Mouse (Mus musculus) midbrain, postnatal 0 days (tissue): Measurements from ENCODE around the gene Fam213b. TPM values are rescaled to one million over a fixed set of nuclear protein-coding genes. Genes with fewer than 3 reads are reported as not detected.

ENCODE experiments used
- ATAC-seq: fragments of 200-750 bp; cut with Nextera tagmentation; 2 replicates; pipeline ENCODE4 v1.8.0; 2017; ENCODE audit warnings: moderate number of reproducible peaks, mild to moderate bottlenecking, moderate TSS enrichment, moderate library complexity; ENCODE audit not compliant: low FRiP score
- DNase-seq: peaks from one replicate; pipeline ENCODE4 v3.0.0-alpha.2; 2015; ENCODE audit warnings: low spot score
- H3K27ac ChIP-seq: fragments of 300-500 bp; sonication (generic); 2 replicates; pipeline ENCODE4 v1.5.1; 2014; ENCODE audit warnings: low read depth, mild to moderate bottlenecking, low read length, mixed read lengths
- H3K27me3 ChIP-seq: fragments of 300-500 bp; sonication (generic); 2 replicates; pipeline ENCODE4 v1.6.1; 2014; ENCODE audit warnings: low read length, control low read depth, mixed read lengths; ENCODE audit not compliant: insufficient read depth
- H3K36me3 ChIP-seq: fragments of 300-500 bp; sonication (generic); 2 replicates; pipeline ENCODE4 v1.6.1; 2014; ENCODE audit warnings: low read length, control low read depth, mixed read lengths; ENCODE audit not compliant: insufficient read depth
- H3K4me1 ChIP-seq: fragments of 300-500 bp; sonication (generic); 2 replicates; pipeline ENCODE4 v1.6.1; 2014; ENCODE audit warnings: mild to moderate bottlenecking, control low read depth, antibody characterized with exemption, low read length, mixed read lengths; ENCODE audit not compliant: insufficient read depth
- H3K4me2 ChIP-seq: fragments of 300-500 bp; sonication (generic); 2 replicates; pipeline ENCODE4 v1.6.1; 2014; ENCODE audit warnings: low read depth, mild to moderate bottlenecking, low read length, mixed read lengths; ENCODE audit not compliant: poor library complexity, severe bottlenecking
- H3K4me3 ChIP-seq: fragments of 300-500 bp; sonication (generic); 2 replicates; pipeline ENCODE4 v1.5.1; 2014; ENCODE audit warnings: low read depth, mild to moderate bottlenecking, low read length, moderate library complexity
- H3K9ac ChIP-seq: fragments of 300-500 bp; sonication (generic); replicated peaks from 2 replicates; pipeline ENCODE4 v1.6.1; 2014; ENCODE audit warnings: mild to moderate bottlenecking, low read length, moderate library complexity, mixed read lengths; ENCODE audit not compliant: poor library complexity, severe bottlenecking
- H3K9me3 ChIP-seq: fragments of 300-500 bp; sonication (generic); 2 replicates; pipeline ENCODE4 v1.6.1; 2016; ENCODE audit warnings: low read length, control low read depth
- CTCF ChIP-seq: IDR thresholded peaks from 2 replicates; pipeline ENCODE4 v1.5.1; 2016; ENCODE audit warnings: antibody characterized with exemption, mild to moderate bottlenecking
- WGBS: fragments of 180-500 bp; shearing (Covaris S2); extraction: QIAGEN DNeasy Blood & Tissue Kit; methylation state at CpG from one replicate; pipeline ENCODE4 v1.1.7; 2014; 5-methylcytosine and 5-hydroxymethylcytosine counted together
- polyA plus RNA-seq: library from polyadenylated mRNA; unstranded; fragments of >200 nt; fragmentation: Nextera tagmentation; extraction: Ambion mirVana; gene quantifications from 2 replicates; pipeline ENCODE4 v1.2.1, GENCODE M21; 2015
- total RNA-seq: library from RNA; depleted of rRNA; stranded (reverse); fragments of >200 nt; gene quantifications from 2 replicates; pipeline ENCODE4 v1.2.3, GENCODE M21; 2014

Gene Fam213b
- total and polyA plus RNA-seq, 2 experiments from 2014 or later = 36.6 to 73.3 TPM

DNA sequence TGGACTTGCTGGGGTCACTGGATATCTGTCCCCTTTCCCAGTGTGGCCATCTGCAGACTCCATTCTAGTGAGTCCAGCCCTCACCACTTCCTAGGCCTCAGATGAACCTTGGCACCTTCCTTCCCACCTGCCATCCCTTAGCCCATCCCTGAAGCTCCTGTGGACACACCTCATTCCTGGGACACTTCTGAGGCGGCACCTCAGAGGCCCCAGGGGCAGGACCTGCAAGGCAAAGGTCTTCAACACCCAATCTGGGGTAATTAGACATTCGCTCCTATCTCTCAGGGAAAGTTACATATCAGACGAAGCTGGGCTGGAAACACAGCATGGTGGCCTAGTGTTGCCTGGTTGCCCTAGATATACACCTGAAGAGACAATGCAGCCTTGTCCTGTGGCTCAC lies 15.8 kb upstream of the Fam213b start:
- no peaks in the 10 kb centered on the region for H3K27me3 ChIP-seq
- no peaks in the 10 kb centered on the region for H3K9me3 ChIP-seq
- DNase-seq (no peak), ATAC-seq (no peak)
- H3K36me3 ChIP-seq = no peaks in the 10 kb centered on the region
- no peak overlapping the region for H3K4me2 ChIP-seq
- H3K4me1 ChIP-seq = no peaks in the 10 kb centered on the region
- no peak overlapping the region for H3K4me3 ChIP-seq
- TF ChIP-seq CTCF = no peak
- H3K9ac ChIP-seq = no peak overlapping the region
- 90% methylated on average over 3 of the region's 3 CpGs for WGBS
- H3K27ac ChIP-seq = no peak overlapping the region

DNA sequence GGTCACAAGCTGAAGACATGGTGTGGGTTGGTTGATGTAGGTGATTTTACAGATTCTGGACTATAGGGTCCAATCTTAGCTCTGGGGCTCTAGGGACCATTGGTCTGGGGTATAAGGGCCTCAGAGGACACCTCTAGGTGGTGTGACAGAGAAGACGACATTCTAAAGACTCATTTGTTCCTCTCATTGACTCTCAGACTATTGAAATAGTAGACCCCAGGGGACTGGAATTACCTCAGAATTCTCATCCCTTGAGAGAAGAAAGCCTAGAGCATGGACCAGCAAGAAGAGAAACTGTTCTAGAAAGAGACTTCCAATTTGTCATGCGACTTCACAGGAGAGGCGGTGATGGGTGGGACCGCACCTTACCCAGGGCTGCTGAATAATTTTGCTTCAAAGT lies 15.3 kb upstream of the Fam213b start:
- Histone ChIP-seq H3K4me3 (no peak overlapping the region), H3K9ac (no peak overlapping the region), H3K27ac (no peak overlapping the region), H3K27me3 (no peaks in the 10 kb centered on the region), H3K9me3 (no peaks in the 10 kb centered on the region), H3K4me1 (no peaks in the 10 kb centered on the region), H3K36me3 (no peaks in the 10 kb centered on the region), H3K4me2 (no peak overlapping the region)
- ATAC-seq (no peak), DNase-seq (no peak)
- WGBS = 96% methylated on average over 4 of the region's 4 CpGs
- no peak for TF ChIP-seq CTCF

DNA sequence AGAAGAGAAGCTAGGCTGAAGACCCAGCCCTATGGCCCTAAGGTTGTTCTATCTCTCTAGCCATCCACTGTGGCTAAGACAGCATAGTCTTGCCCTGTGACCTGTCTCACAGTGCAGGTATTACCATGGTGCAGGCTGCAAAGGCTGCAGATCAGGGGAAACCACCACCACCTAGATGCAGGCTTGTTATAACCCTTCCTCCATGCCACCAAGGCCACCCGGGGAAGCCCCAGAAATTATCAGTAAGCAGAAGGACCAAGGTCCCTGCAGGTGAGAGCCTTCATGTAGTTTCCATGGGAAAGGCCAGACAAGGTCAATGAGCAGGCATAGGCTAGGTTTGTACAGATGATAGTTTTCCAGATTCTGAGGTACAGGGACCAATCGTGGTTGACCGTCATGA lies 14.9 kb upstream of the Fam213b start:
- Histone ChIP-seq H3K4me1 (no peaks in the 10 kb centered on the region), H3K27ac (no peak overlapping the region), H3K27me3 (no peaks in the 10 kb centered on the region), H3K9me3 (no peaks in the 10 kb centered on the region), H3K9ac (no peak overlapping the region), H3K4me3 (no peak overlapping the region), H3K4me2 (no peak overlapping the region), H3K36me3 (no peaks in the 10 kb centered on the region)
- no peak for DNase-seq
- no peak for TF ChIP-seq CTCF
- WGBS = 96% methylated on average over 3 of the region's 3 CpGs
- ATAC-seq = no peak

DNA sequence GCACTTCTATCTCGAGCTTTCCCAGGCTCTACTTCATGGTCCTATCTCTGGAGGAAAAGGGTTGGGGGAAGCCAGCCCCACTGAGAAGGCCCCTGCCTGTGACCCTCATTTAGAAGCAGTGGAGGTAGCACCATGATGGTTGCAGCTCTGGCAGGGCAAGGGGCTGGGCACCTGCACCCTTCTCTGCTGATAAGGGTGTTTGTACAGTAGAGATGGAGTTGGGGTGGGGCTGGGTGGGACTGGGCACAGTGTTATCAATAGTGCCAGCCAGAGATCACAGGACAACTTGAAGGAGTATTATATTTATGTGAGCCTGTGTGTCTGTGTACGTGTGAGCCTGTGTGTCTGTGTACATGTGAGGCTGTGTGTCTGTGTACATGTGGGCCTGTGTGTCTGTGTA lies 12.7 kb upstream of the Fam213b start:
- no peak for DNase-seq
- H3K27ac ChIP-seq = no peak overlapping the region
- no peaks in the 10 kb centered on the region for H3K36me3 ChIP-seq
- H3K9me3 ChIP-seq = no peaks in the 10 kb centered on the region
- 60% methylated on average over 2 of the region's 2 CpGs for WGBS
- H3K4me2 ChIP-seq = no peak overlapping the region
- H3K4me1 ChIP-seq = no peaks in the 10 kb centered on the region
- no peak for ATAC-seq
- H3K9ac ChIP-seq = no peak overlapping the region
- H3K4me3 ChIP-seq = no peak overlapping the region
- TF ChIP-seq CTCF = no peak
- H3K27me3 ChIP-seq = no peaks in the 10 kb centered on the region

DNA sequence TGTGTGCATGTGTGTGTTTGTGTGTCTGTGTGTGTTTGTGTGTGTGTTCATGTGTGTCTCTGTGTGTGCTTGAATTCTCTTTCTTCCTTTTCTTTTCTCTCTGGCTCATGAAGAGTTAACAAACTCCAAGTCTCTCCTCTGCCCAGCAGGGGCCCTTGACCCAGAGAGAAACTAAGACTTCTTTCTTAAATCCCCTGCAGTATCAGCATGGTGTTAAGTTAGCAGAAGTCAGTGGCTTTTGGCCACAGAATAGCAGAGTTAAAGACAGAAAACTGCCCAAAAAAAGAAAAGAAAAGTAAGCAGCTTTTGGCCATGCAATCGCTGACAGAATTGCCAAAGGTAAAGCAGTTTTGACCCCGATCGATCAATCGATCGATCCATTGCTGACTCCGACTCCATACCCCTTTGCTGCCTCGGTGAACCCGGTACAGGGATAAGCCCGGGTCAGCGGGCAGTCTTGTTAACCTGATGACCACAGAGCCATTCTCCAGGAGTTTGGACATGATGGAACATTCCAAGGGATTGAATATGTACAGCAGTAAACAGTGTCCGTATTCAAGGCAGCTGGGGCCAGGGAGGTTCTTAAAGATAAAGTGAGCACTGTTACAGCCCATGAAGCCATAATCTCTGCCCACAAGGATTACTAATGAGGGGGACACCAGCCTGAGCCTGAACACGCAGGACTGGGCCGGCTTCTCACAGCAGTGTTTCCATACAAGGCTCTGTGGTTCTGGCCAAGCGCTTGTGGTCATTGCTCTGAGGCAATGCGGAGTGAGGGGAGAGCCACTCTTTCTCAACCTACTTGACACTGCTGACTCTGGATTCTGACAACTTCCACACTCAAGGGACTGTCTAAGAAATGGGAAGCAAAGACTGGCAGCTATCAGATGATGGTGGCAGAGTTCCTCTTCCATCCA lies 11.9 kb upstream of the Fam213b start:
- Histone ChIP-seq H3K9ac (no peak overlapping the region), H3K27ac (no peak overlapping the region), H3K4me3 (no peak overlapping the region), H3K36me3 (no peaks in the 10 kb centered on the region), H3K4me1 (no peaks in the 10 kb centered on the region), H3K27me3 (no peaks in the 10 kb centered on the region), H3K9me3 (no peaks in the 10 kb centered on the region), H3K4me2 (no peak overlapping the region)
- TF ChIP-seq CTCF = no peak
- 13% methylated on average over 15 of the region's 15 CpGs for WGBS
- ATAC-seq (no peak), DNase-seq (no peak)

DNA sequence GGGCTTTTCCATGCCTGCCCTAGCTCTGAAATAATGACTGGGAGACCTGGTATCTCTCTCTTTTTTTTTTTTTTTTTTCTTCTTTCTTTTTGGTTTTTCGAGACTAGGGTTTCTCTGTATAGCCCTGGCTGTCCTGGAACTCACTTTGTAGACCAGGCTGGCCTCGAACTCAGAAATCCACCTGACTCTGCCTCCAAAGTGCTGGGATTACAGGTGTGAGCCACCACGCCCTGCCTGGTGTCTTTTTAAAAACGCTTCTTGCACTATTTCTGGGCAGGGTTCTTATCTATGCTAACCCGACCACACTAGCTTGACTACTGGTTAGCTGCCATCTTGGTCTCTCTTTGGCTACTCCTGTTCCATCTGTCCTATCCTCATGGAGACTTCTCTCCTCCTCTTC lies 9.6 kb upstream of the Fam213b start:
- Histone ChIP-seq H3K9me3 (no peaks in the 10 kb centered on the region), H3K36me3 (no peaks in the 10 kb centered on the region), H3K27me3 (no peaks in the 10 kb centered on the region), H3K4me1 (no peaks in the 10 kb centered on the region), H3K4me3 (no peak overlapping the region), H3K27ac (no peak overlapping the region), H3K4me2 (no peak overlapping the region), H3K9ac (no peak overlapping the region)
- 87% methylated on average over 5 of the region's 5 CpGs for WGBS
- no peak for DNase-seq
- no peak for TF ChIP-seq CTCF
- no peak for ATAC-seq
